Mouse (Mus musculus) adrenal gland, adult (tissue): ENCODE results near the gene Ccdc34.

Experiments used
- DNase-seq, 2 experiments: peaks; one replicate each; pipeline ENCODE4 v3.0.0; 2022 to 2023; ENCODE audit warnings: low spot score in 1 of 2; ENCODE audit not compliant: inconsistent age in 2 of 2

The Ccdc34 gene

GRCm38 (mm10) chr2:110017616-110018505 is at the start of gene Ccdc34:
Ccdc34 (plus strand) TSS chr2:110017817.
- DNase-seq: peak; percentile 93 to 96

- peak in 1 of 2 experiments; percentile 50 for DNase-seq
Observed at GRCm38 (mm10) chr2:109969381-109969780, 48.2 kb upstream of the Ccdc34 start.

- DNase-seq: peak in 1 of 2 experiments; percentile 75
Observed at GRCm38 (mm10) chr2:109969926-109970532, 47.6 kb upstream of the Ccdc34 start.

- peak in 1 of 2 experiments; percentile 67 for DNase-seq
Observed at GRCm38 (mm10) chr2:109970744-109971410, 46.7 kb upstream of the Ccdc34 start.

GRCm38 (mm10) chr2:109972310-109972709 is 45.3 kb upstream of the Ccdc34 start:
- DNase-seq: no peak

GRCm38 (mm10) chr2:109972922-109973321 is 44.7 kb upstream of the Ccdc34 start:
- DNase-seq: no peak

GRCm38 (mm10) chr2:109974807-109975206 is 42.8 kb upstream of the Ccdc34 start:
- peak in 1 of 2 experiments; percentile 75 for DNase-seq

GRCm38 (mm10) chr2:109976181-109976580 is 41.4 kb upstream of the Ccdc34 start:
- peak in 1 of 2 experiments; percentile 62 for DNase-seq

GRCm38 (mm10) chr2:109977322-109977721 is 40.3 kb upstream of the Ccdc34 start:
- DNase-seq: no peak

- DNase-seq: peak; percentile 48 to 71
Observed at GRCm38 (mm10) chr2:109979209-109979608, 38.4 kb upstream of the Ccdc34 start.

- DNase-seq: no peak
Observed at GRCm38 (mm10) chr2:109983435-109983834, 34.2 kb upstream of the Ccdc34 start.

- DNase-seq: peak in 1 of 2 experiments; percentile 58
Observed at GRCm38 (mm10) chr2:109984930-109985329, 32.7 kb upstream of the Ccdc34 start.

GRCm38 (mm10) chr2:109985560-109985959 is 32.1 kb upstream of the Ccdc34 start:
- DNase-seq: no peak

- peak in 1 of 2 experiments; percentile 71 for DNase-seq
Observed at GRCm38 (mm10) chr2:109986036-109986785, 31.4 kb upstream of the Ccdc34 start.

GRCm38 (mm10) chr2:109987946-109988345 is 29.7 kb upstream of the Ccdc34 start:
- DNase-seq: peak in 1 of 2 experiments; percentile 32

GRCm38 (mm10) chr2:109989196-109989595 is 28.4 kb upstream of the Ccdc34 start:
- peak in 1 of 2 experiments; percentile 50 for DNase-seq

- DNase-seq: peak in 1 of 2 experiments; percentile 41
Observed at GRCm38 (mm10) chr2:109989679-109990473, 27.7 kb upstream of the Ccdc34 start.

GRCm38 (mm10) chr2:109991754-109992153 is 25.9 kb upstream of the Ccdc34 start:
- no peak for DNase-seq

GRCm38 (mm10) chr2:109992448-109993073 is 25.1 kb upstream of the Ccdc34 start:
- no peak for DNase-seq
